Mouse (Mus musculus) small intestine, adult 2 months (tissue): Measurements from ENCODE around the gene Dab1.

Source experiments
- CTCF ChIP-seq: fragments of 200-500 bp; IDR thresholded peaks from 2 replicates; pipeline ENCODE4 v1.5.1; 2012; ENCODE audit warnings: low read depth, mild to moderate bottlenecking, control low read depth, inconsistent platforms, low read length, moderate library complexity, mixed read lengths; ENCODE audit not compliant: insufficient replicate concordance, insufficient read length; ENCODE audit errors: extremely low read depth
- POLR2A ChIP-seq: fragments of 200-500 bp; IDR thresholded peaks from 2 replicates; pipeline ENCODE4 v1.6.1; 2012; ENCODE audit warnings: low read depth, mild to moderate bottlenecking, control low read depth, inconsistent platforms, low read length, moderate library complexity

DNA sequence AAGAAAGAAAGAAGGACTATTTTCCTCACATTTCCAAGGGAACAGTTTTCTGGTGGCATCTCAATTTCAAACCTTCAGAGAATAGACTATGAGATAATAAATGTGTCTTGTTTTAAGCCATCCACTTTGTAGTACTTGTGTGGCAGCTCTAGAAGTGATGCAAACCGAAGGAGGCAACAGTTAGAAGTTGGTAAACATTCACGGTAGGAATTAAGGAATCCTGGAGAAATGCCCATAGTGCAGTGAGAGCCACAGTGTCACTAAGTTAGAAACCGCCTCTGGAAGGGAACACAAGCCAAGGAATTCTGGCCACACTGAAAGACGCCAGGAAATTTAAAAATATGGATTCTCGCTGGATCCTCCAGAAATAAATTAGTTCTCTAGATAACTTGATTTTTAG is 502.8 kb downstream of the Dab1 start:
- TF ChIP-seq CTCF, result no peak
- no peak for TF ChIP-seq POLR2A
